Mouse (Mus musculus) large intestine, adult 2 months (tissue): ENCODE results near the gene Tspan14. TPM values are rescaled to one million over a fixed set of nuclear protein-coding genes. Genes with fewer than 3 reads are reported as not detected.

Experiments used
- DNase-seq: peaks from one replicate; pipeline ENCODE4 v3.0.0-alpha.2; 2012; ENCODE audit warnings: low read depth, low spot score
- WGBS: fragments of 180-500 bp; shearing (Covaris S2); methylation state at CpG from one replicate; pipeline ENCODE4 v1.1.7; 2018; 5-methylcytosine and 5-hydroxymethylcytosine counted together
- polyA plus RNA-seq: library from polyadenylated mRNA; depleted of rRNA; stranded (reverse); fragments of >200 nt; gene quantifications from 2 replicates; pipeline ENCODE4 v1.2.3, GENCODE M21; 2012

Gene Tspan14
- polyA plus RNA-seq, 1 experiment = 49.4 TPM

DNA sequence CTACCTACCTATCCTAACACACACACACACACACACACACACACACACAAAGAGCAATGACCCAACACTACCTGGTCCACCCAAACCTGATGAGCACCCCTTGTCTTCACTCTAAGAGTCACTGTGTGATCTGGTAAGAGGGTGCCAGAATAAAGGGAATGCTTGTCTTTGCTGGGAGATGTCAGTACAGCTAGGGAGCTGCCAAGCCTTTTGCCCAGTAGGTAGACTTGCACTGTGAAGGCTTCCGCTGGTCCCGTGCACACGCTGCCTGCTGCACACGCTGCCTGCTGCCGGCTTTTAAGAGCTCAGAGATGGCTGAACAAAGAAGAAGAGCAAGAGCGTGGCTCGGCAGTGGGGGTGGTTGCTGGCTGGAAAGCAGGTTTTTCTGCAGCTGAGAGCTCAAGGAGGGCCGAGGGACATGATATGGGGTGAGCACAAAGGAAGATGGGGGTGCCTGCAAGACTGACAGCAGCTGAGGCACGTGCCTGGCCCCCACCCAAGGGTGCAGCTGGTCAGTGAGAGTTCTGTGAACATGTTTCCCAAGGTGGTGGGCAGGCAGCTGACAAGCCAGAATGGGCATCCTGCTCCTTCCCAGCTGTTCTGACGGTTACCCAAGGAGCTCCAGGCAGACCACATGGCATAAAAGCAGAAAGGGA is 10.9 kb downstream of the Tspan14 start:
- no peak for DNase-seq
- 49% methylated on average over 10 of the region's 10 CpGs for WGBS

- DNase-seq = no peak
These were observed 11.5 kb downstream of the Tspan14 start for GRCm38 (mm10) chr14:40955146-40955545.

DNA sequence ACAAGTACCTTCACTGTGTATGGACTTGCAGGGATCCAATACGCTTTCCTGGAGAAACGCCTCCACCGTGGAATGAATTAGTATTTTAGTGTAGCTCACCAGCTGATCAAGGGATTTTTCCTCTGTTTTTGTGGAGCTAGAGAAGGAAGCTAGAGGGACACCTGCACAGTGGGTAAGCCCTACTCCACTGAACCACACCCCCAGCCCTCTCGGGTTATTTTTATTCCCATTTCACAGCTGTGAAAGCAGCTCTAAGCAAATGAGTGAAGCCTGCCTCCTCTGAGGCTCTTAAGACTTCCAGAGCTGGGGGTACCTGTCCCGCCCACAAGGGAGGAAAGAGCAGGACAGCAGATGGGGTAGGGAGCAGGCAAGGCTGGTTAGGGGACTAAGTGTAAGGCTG is 13.2 kb downstream of the Tspan14 start:
- WGBS = 78% methylated on average over 5 of the region's 5 CpGs
- no peak for DNase-seq

More at GRCm38 (mm10) chr14:40955146-40955545, 11.5 kb downstream of the Tspan14 start:
- 74% methylated on average over 1 of the region's 1 CpGs for WGBS

GRCm38 (mm10) chr14:40952715-40953114 is 13.9 kb downstream of the Tspan14 start:
- WGBS = 78% methylated on average over 2 of the region's 2 CpGs
- no peak for DNase-seq

DNA sequence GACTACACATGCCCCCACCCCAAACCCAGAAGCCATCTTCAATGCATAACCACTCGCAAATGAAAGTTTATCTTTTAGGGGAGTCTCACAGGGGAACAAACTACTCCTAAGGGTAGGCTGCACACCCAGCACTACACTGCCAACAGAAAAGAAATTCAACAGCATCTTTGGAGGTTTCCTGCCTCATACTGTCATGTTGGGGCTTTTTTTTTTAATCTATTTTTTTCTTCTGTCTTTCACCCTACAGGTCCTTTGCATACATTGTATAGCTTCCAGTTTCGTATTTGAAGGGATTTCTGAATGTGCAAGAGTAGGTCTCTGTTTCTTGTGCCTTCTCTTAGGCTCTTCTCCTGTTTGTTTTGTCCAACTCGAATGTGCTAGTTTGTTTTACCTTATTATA is 14.3 kb downstream of the Tspan14 start:
- WGBS = 82% methylated on average over 3 of the region's 3 CpGs

GRCm38 (mm10) chr14:40949730-40950614 is 16.6 kb downstream of the Tspan14 start:
- WGBS = 58% methylated on average over 7 of the region's 7 CpGs
- DNase-seq = no peak

More for the DNA sequence above, 14.3 kb downstream of the Tspan14 start:
- no peak for DNase-seq

- no peak for DNase-seq
- WGBS = 44% methylated on average over 3 of the region's 3 CpGs
These were observed 17.6 kb downstream of the Tspan14 start for GRCm38 (mm10) chr14:40949047-40949446.

DNA sequence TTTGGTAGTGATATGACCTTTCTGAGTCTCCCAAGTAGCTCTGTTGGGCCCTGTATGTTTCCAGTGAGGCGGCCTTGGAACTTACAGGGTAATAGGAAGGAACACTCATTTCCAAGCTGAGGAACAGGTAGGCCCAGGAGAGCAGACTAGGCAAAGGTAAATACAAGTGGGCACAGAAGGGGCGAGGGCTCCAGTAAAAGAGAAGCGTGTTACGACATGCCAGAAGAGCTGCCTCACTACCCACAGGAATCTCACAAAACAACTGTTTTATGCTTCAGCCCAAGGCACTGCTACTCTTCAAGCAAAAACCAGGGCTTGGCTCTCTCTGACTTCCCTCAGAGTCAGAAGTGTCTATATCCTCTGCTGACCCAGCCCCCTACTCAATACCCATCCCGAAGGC is 18.1 kb downstream of the Tspan14 start:
- WGBS = 69% methylated on average over 5 of the region's 5 CpGs

DNA sequence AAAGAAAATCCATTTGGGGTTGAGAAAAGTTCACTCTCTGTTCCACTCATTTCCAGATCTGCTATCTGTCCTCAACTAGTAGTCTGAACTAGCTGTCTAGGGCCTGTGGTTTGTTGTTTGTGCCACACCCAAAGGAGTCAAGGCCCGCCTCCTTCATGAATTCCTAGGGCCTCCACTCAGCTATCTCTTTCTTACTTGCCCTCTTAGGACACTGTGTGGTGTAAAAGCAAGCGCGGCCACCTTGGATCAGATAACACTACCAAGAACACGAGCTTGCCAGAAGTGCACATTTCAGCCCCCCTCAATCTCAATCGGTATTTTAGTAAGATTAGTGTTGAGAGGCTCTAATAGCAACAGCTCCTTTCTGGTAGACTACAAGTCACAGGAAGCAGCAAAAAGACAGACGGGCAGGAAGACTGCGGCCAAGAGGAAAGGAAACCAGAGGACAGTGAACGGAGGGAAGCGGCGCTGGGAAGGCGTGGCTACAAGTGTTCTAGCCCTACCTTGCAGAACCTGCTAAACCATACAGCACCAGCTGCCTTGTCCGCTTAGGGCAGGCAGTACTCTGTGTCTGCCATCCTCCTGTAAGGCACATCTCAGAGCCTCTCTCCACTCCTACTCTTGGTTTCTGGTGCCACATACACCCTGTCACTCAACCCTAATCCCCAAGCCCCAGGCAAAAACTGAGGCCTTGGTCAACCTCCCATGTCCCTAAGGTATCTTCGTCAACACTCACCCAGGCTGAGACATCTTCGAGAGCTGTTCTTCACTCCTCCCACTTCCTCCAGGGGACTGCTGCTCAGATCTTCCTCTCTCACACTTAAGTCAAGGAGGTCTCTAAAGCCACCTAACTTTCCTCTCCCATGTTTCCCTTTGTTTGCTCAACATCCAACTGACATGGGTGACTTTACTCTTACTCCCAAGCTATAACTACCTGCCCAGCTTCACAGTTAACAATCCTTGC is 18.9 kb downstream of the Tspan14 start:
- WGBS = 19% methylated on average over 14 of the region's 14 CpGs
- no peak for DNase-seq

More for the DNA sequence above, 18.1 kb downstream of the Tspan14 start:
- no peak for DNase-seq

DNA sequence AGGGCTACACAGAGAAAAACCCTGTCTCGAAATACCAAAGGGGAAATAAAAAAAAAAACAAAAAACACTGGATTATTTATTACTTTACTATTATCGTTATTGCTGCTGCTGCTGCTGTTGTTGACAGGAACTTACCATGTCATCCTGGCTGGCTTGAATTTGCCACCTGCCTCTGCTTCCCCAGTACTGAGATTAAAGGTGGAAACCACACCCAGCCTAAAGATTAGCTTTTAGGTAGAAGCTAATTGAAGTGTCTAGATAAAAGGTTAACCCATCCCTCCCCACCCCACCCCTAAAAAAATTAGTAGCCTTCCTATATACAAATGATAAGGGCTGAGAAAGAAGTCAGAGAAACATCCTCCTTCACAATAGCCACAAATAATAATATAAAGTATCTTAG is 22.8 kb downstream of the Tspan14 start:
- DNase-seq = no peak
- WGBS = 61% methylated on average over 2 of the region's 2 CpGs

- 67% methylated on average over 2 of the region's 2 CpGs for WGBS
- DNase-seq = no peak
These were observed 24.2 kb downstream of the Tspan14 start for GRCm38 (mm10) chr14:40942429-40942828.

DNA sequence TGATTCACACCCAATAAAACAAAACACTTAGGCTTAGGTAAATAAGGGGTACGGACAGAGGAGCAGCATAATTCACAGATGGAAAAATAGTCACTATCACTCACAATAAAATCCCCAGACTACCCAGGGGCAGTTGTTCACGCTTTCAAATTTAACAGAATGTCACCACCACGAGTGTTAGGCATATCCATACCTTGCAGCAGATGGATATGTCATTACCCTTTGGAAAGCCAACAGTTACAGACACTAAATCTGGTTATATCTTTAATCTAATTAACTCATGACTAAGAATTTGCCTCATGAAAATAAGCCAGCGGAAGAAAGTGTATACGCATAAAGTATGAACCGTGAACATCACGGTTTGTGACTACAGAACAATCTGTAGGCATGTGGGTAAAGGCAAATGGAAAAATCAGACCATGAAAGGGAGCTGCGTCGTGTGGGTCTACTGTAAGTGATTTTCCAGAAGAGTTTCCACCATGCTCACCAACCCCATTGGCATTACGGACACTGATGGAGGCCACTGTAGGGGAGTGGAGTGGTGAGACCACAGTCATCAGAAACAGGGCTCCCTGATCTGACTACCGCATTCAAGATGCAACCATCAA is 28.1 kb downstream of the Tspan14 start:
- WGBS = 71% methylated on average over 11 of the region's 11 CpGs
- no peak for DNase-seq

DNA sequence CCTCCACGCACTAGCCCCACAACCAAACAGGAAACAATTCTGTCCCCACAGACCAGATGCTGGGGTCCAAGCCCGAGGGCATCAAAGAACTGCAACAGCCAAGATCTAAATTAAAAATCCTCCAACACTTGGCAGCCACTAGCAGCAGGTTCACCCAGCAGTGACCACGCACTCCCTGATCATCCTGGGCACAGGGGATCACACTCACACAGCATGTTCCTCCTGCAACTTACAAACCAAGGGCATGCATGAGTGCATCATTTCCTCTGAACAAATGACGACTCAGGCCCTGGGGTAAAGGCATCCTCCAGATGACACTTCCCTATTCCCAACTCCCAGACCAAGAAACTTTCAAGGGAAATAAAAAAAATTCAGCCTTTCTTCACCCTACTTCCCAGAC is 29.6 kb downstream of the Tspan14 start:
- no peak for DNase-seq
- WGBS = 84% methylated on average over 4 of the region's 4 CpGs

- no peak for DNase-seq
- 47% methylated on average over 1 of the region's 1 CpGs for WGBS
These were observed 31.1 kb downstream of the Tspan14 start for GRCm38 (mm10) chr14:40935481-40935880.

GRCm38 (mm10) chr14:40935054-40935453 is 31.6 kb downstream of the Tspan14 start:
- DNase-seq = no peak
- WGBS = 63% methylated on average over 2 of the region's 2 CpGs

DNA sequence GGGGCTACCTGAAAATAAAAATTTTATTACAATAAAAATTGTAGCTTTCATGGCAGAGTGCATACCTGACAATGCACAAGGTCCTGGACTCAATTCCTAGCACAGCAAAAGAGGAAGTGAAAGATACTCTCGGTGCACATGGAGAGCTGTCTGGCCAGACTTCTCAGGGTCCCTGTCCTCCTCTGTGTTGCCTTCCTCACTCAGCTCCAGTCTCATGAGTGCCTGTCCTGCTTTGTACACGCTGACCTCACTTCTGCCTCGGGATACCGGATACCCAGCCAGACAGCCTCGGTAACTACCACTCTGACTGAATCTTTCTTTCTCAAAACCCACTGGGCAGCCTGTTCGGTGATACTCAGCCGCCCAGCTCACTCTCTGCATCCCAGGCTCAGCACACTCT is 33.3 kb downstream of the Tspan14 start:
- no peak for DNase-seq
- 73% methylated on average over 7 of the region's 7 CpGs for WGBS

- no peak for DNase-seq
- 85% methylated on average over 9 of the region's 9 CpGs for WGBS
These were observed 34.4 kb downstream of the Tspan14 start for GRCm38 (mm10) chr14:40932225-40932624.

GRCm38 (mm10) chr14:40931115-40931829 is 35.3 kb downstream of the Tspan14 start:
- WGBS = 31% methylated on average over 3 of the region's 3 CpGs
- DNase-seq = no peak

DNA sequence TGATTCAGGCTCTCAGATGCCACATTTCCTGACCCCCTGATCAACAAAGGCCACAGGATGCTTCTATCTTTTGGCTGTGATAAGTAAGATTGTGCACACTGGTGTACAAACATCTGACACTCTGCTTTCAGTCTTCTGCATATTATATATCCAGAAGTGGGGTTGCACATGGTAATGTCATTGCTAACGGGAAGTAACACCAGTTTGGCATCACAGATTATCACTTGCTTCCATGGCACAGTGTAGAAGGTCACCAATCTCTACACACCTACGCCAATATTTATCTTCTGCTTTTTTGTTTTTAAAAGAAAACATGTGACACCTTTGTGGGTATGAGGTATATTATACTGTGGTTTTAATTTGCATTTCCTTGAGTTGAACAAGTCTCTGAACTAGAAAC is 36.7 kb downstream of the Tspan14 start:
- no peak for DNase-seq
- 41% methylated on average over 2 of the region's 2 CpGs for WGBS
